Mouse (Mus musculus): ENCODE measurements around the gene Sema4d. TPM values are rescaled to one million over a fixed set of nuclear protein-coding genes. Genes with fewer than 3 reads are reported as not detected.

Gene Sema4d
- total RNA-seq, 2 experiments from 2014 or later: 132 to 144 TPM

- DNase-seq: no peak
These were observed 66.2 kb downstream of the Sema4d start for GRCm38 (mm10) chr13:51727364-51727763.

GRCm38 (mm10) chr13:51725926-51726574 lies 67.5 kb downstream of the Sema4d start:
- no peak for DNase-seq

GRCm38 (mm10) chr13:51725446-51725845 lies 68.1 kb downstream of the Sema4d start:
- no peak for DNase-seq

GRCm38 (mm10) chr13:51724566-51724965 lies 69.0 kb downstream of the Sema4d start:
- no peak for DNase-seq

GRCm38 (mm10) chr13:51723114-51723513 lies 70.4 kb downstream of the Sema4d start:
- DNase-seq: no peak

- no peak for DNase-seq
These were observed 73.0 kb downstream of the Sema4d start for GRCm38 (mm10) chr13:51720556-51720955.

- DNase-seq: no peak
These were observed 74.3 kb downstream of the Sema4d start for GRCm38 (mm10) chr13:51719256-51719655.

GRCm38 (mm10) chr13:51716350-51717263 lies 76.9 kb downstream of the Sema4d start:
- DNase-seq: no peak

GRCm38 (mm10) chr13:51712022-51712421 lies 81.5 kb downstream of the Sema4d start:
- DNase-seq: no peak

GRCm38 (mm10) chr13:51710738-51711137 lies 82.8 kb downstream of the Sema4d start:
- DNase-seq: no peak

GRCm38 (mm10) chr13:51705882-51706854 lies 87.4 kb downstream of the Sema4d start:
- no peak for DNase-seq

GRCm38 (mm10) chr13:51703893-51704292 lies 89.7 kb downstream of the Sema4d start:
- DNase-seq: no peak

- DNase-seq: no peak
These were observed 95.2 kb downstream of the Sema4d start for GRCm38 (mm10) chr13:51698318-51698717.

- no peak for DNase-seq
These were observed 95.7 kb downstream of the Sema4d start for GRCm38 (mm10) chr13:51697897-51698296.

- DNase-seq: no peak
These were observed 96.1 kb downstream of the Sema4d start for GRCm38 (mm10) chr13:51697455-51697854.

- no peak for DNase-seq
These were observed 97.1 kb downstream of the Sema4d start for GRCm38 (mm10) chr13:51696481-51696880.

- DNase-seq: no peak
These were observed 104.9 kb downstream of the Sema4d start for GRCm38 (mm10) chr13:51688688-51689087.

GRCm38 (mm10) chr13:51686966-51687365 lies 106.6 kb downstream of the Sema4d start:
- no peak for DNase-seq

- no peak for DNase-seq
These were observed 108.1 kb downstream of the Sema4d start for GRCm38 (mm10) chr13:51685290-51685966.

GRCm38 (mm10) chr13:51681634-51682033 lies 111.9 kb downstream of the Sema4d start:
- DNase-seq: no peak

- no peak for DNase-seq
These were observed 112.5 kb downstream of the Sema4d start for GRCm38 (mm10) chr13:51681076-51681475.

GRCm38 (mm10) chr13:51679332-51679731 lies 114.2 kb downstream of the Sema4d start:
- DNase-seq: no peak

All from gastrocnemius, postnatal 25 days (tissue).